Mouse (Mus musculus) myocyte (in vitro differentiated cells): ENCODE data around the gene Morc3. TPM values are rescaled to one million over a fixed set of nuclear protein-coding genes. Genes with fewer than 3 reads are reported as not detected.

Experiments
- H3K27me3 ChIP-seq: one replicate; pipeline ENCODE4 v1.6.1; 2011; ENCODE audit not compliant: control insufficient read depth, insufficient read depth, insufficient read length
- H3K36me3 ChIP-seq: one replicate; pipeline ENCODE4 v1.6.1; 2011; ENCODE audit not compliant: control insufficient read depth, insufficient read depth
- H3K4me2 ChIP-seq: one replicate; pipeline ENCODE4 v1.6.1; 2011; ENCODE audit warnings: low read depth, control low read depth
- H3K4me3 ChIP-seq: one replicate; pipeline ENCODE4 v1.5.1; 2011; ENCODE audit warnings: mild to moderate bottlenecking, control low read depth, moderate library complexity
- H3K79me2 ChIP-seq: one replicate; pipeline ENCODE4 v1.6.1; 2011; ENCODE audit not compliant: control insufficient read depth, insufficient read depth
- H3ac ChIP-seq: one replicate; pipeline ENCODE4 v1.6.1; 2011; ENCODE audit not compliant: control insufficient read depth, insufficient read length
- CEBPB ChIP-seq: IDR thresholded peaks from 2 replicates; pipeline ENCODE4 v1.6.1; 2011; ENCODE audit warnings: mild to moderate bottlenecking, moderate library complexity; ENCODE audit not compliant: poor library complexity, insufficient read depth, severe bottlenecking
- E2F4 ChIP-seq: IDR thresholded peaks from one replicate; pipeline ENCODE4 v1.6.1; 2011; ENCODE audit warnings: mild to moderate bottlenecking, control low read depth, moderate library complexity; ENCODE audit not compliant: insufficient read depth
- MAX ChIP-seq: IDR thresholded peaks from one replicate; pipeline ENCODE4 v1.6.1; 2011; ENCODE audit warnings: low read depth, mild to moderate bottlenecking, control low read depth
- MYOD1 ChIP-seq, 3 experiments: IDR thresholded peaks; one replicate each; pipeline ENCODE4 v1.6.1; 2011; ENCODE audit warnings: control low read depth in 2 of 3, low read depth in 2 of 3, mild to moderate bottlenecking in 2 of 3, moderate library complexity in 1 of 3; ENCODE audit not compliant: insufficient read length in 2 of 3, control insufficient read depth in 1 of 3
- MYOG ChIP-seq, 3 experiments: IDR thresholded peaks; one replicate each; pipeline ENCODE4 v1.6.1; 2011; ENCODE audit warnings: control low read depth in 2 of 3, low read depth in 2 of 3, mild to moderate bottlenecking in 2 of 3; ENCODE audit not compliant: insufficient read length in 2 of 3, control insufficient read depth in 1 of 3, insufficient read depth in 1 of 3
- POLR2A ChIP-seq: IDR thresholded peaks from one replicate; pipeline ENCODE4 v1.6.1; 2011; ENCODE audit warnings: low read depth, mild to moderate bottlenecking, control low read depth, moderate library complexity; ENCODE audit not compliant: insufficient read length
- POLR2AphosphoS2 ChIP-seq: IDR thresholded peaks from one replicate; pipeline ENCODE4 v1.6.1; 2011; ENCODE audit warnings: low read depth, control low read depth; ENCODE audit not compliant: insufficient read length
- REST ChIP-seq: IDR thresholded peaks from one replicate; pipeline ENCODE4 v1.6.1; 2011; ENCODE audit warnings: mild to moderate bottlenecking, control low read depth, moderate library complexity; ENCODE audit not compliant: insufficient read depth, insufficient read length
- SRF ChIP-seq: IDR thresholded peaks from one replicate; pipeline ENCODE4 v1.6.1; 2011; ENCODE audit warnings: low read depth; ENCODE audit not compliant: control insufficient read depth, insufficient read length
- TCF12 ChIP-seq: IDR thresholded peaks from one replicate; pipeline ENCODE4 v1.6.1; 2011; ENCODE audit warnings: mild to moderate bottlenecking, control low read depth; ENCODE audit not compliant: poor library complexity, insufficient read depth, severe bottlenecking
- TCF3 ChIP-seq: IDR thresholded peaks from one replicate; pipeline ENCODE4 v1.6.1; 2011; ENCODE audit warnings: low read depth, control low read depth; ENCODE audit not compliant: insufficient read length
- USF1 ChIP-seq: IDR thresholded peaks from one replicate; pipeline ENCODE4 v1.6.1; 2011; ENCODE audit warnings: low read depth, mild to moderate bottlenecking, control low read depth, moderate library complexity
- polyA plus RNA-seq: library from polyadenylated mRNA; unstranded; fragments of >200 nt; fragmentation: generic; extraction: Trizol; gene quantifications from one replicate; pipeline ENCODE4 v1.2.1, GENCODE M21; 2012; ENCODE audit warnings: missing spikeins

The Morc3 gene
- polyA plus RNA-seq, 1 experiment, result 10.6 TPM

GRCm38 (mm10) chr16:93908196-93908595 is 76.3 kb downstream of the Morc3 start:
- Histone ChIP-seq H3K79me2 (no peaks in the 10 kb centered on the region), H3K4me2 (no peak overlapping the region), H3ac (no peak overlapping the region), H3K36me3 (no peaks in the 10 kb centered on the region), H3K27me3 (no peaks in the 10 kb centered on the region), H3K4me3 (no peak overlapping the region)
- TF ChIP-seq POLR2AphosphoS2 (no peak), MYOG (IDR thresholded peaks at IDR 0.05; ENCODE audit: control insufficient read depth in 1 of 3, insufficient read depth in 1 of 3, insufficient read length in 2 of 3, low read depth in 2 of 3) (no peak), MYOD1 (IDR thresholded peaks at IDR 0.05; ENCODE audit: control insufficient read depth in 1 of 3, insufficient read length in 2 of 3, low read depth in 2 of 3) (no peak), REST (no peak), MAX (no peak), TCF3 (no peak), USF1 (no peak), E2F4 (no peak), SRF (no peak), CEBPB (no peak), TCF12 (no peak), POLR2A (no peak)

- H3K4me3 ChIP-seq, result no peak overlapping the region
- no peaks in the 10 kb centered on the region for H3K27me3 ChIP-seq
- H3K36me3 ChIP-seq, result no peaks in the 10 kb centered on the region
- no peak overlapping the region for H3K4me2 ChIP-seq
- H3ac ChIP-seq, result no peak overlapping the region
- no peak for TF ChIP-seq E2F4
- no peak for TF ChIP-seq USF1
- TF ChIP-seq TCF12, result no peak
- TF ChIP-seq MAX, result no peak
- TF ChIP-seq MYOG (IDR thresholded peaks at IDR 0.05; ENCODE audit: control insufficient read depth in 1 of 3, insufficient read depth in 1 of 3, insufficient read length in 2 of 3, low read depth in 2 of 3), result no peak
- no peak for TF ChIP-seq POLR2A
- TF ChIP-seq TCF3, result no peak
- TF ChIP-seq CEBPB, result no peak
- TF ChIP-seq POLR2AphosphoS2, result no peak
- no peak for TF ChIP-seq REST
- TF ChIP-seq MYOD1 (IDR thresholded peaks at IDR 0.05; ENCODE audit: control insufficient read depth in 1 of 3, insufficient read length in 2 of 3, low read depth in 2 of 3), result no peak
- TF ChIP-seq SRF, result no peak
- H3K79me2 ChIP-seq, result no peaks in the 10 kb centered on the region
These were observed 78.0 kb downstream of the Morc3 start for GRCm38 (mm10) chr16:93909936-93910335.

GRCm38 (mm10) chr16:93910735-93911665 is 79.1 kb downstream of the Morc3 start:
- Histone ChIP-seq H3K4me3 (no peak overlapping the region), H3K79me2 (no peaks in the 10 kb centered on the region), H3K4me2 (no peak overlapping the region), H3K27me3 (no peaks in the 10 kb centered on the region), H3ac (no peak overlapping the region), H3K36me3 (no peaks in the 10 kb centered on the region)
- no peak for TF ChIP-seq POLR2AphosphoS2
- TF ChIP-seq USF1, result no peak
- TF ChIP-seq MYOD1 (IDR thresholded peaks at IDR 0.05; ENCODE audit: control insufficient read depth in 1 of 3, insufficient read length in 2 of 3, low read depth in 2 of 3), result no peak
- TF ChIP-seq POLR2A, result no peak
- no peak for TF ChIP-seq REST

- Histone ChIP-seq H3K36me3 (no peaks in the 10 kb centered on the region), H3K27me3 (no peaks in the 10 kb centered on the region), H3ac (no peak overlapping the region), H3K4me2 (no peak overlapping the region), H3K79me2 (no peaks in the 10 kb centered on the region), H3K4me3 (no peak overlapping the region)
- TF ChIP-seq CEBPB (no peak), MYOG (IDR thresholded peaks at IDR 0.05; ENCODE audit: control insufficient read depth in 1 of 3, insufficient read depth in 1 of 3, insufficient read length in 2 of 3, low read depth in 2 of 3) (no peak), TCF12 (no peak), MYOD1 (IDR thresholded peaks at IDR 0.05; ENCODE audit: control insufficient read depth in 1 of 3, insufficient read length in 2 of 3, low read depth in 2 of 3) (no peak)
These were observed 80.2 kb downstream of the Morc3 start for GRCm38 (mm10) chr16:93912158-93912557.

- Histone ChIP-seq H3K79me2 (no peaks in the 10 kb centered on the region), H3K4me2 (no peak overlapping the region), H3ac (no peak overlapping the region), H3K4me3 (no peak overlapping the region), H3K36me3 (no peaks in the 10 kb centered on the region), H3K27me3 (no peaks in the 10 kb centered on the region)
- no peak for TF ChIP-seq USF1
- no peak for TF ChIP-seq TCF3
- TF ChIP-seq TCF12, result no peak
- TF ChIP-seq REST, result no peak
- no peak for TF ChIP-seq MAX
- TF ChIP-seq CEBPB, result no peak
- no peak for TF ChIP-seq POLR2A
- TF ChIP-seq E2F4, result no peak
- TF ChIP-seq SRF, result no peak
- no peak for TF ChIP-seq MYOD1 (IDR thresholded peaks at IDR 0.05; ENCODE audit: control insufficient read depth in 1 of 3, insufficient read length in 2 of 3, low read depth in 2 of 3)
- no peak for TF ChIP-seq MYOG (IDR thresholded peaks at IDR 0.05; ENCODE audit: control insufficient read depth in 1 of 3, insufficient read depth in 1 of 3, insufficient read length in 2 of 3, low read depth in 2 of 3)
These were observed 80.9 kb downstream of the Morc3 start for GRCm38 (mm10) chr16:93912808-93913207.
